Mouse (Mus musculus) liver, adult 2 months (tissue): Measurements from ENCODE around the gene Gprc5c.

Source experiments
- CTCF ChIP-seq: fragments of 200-500 bp; IDR thresholded peaks from 2 replicates; pipeline ENCODE4 v1.5.1; 2011; ENCODE audit warnings: low read depth, low read length, control low read depth
- POLR2A ChIP-seq: fragments of 200-500 bp; IDR thresholded peaks from 2 replicates; pipeline ENCODE4 v1.6.1; 2011; ENCODE audit warnings: low read length, control low read depth; ENCODE audit not compliant: insufficient read depth; ENCODE audit errors: extremely low read depth

GRCm38 (mm10) chr11:114801906-114802305 is 49.0 kb upstream of the Gprc5c start:
- no peak for TF ChIP-seq POLR2A
- no peak for TF ChIP-seq CTCF
